7 mouse cellular contexts compared by ENCODE assay signal in the genomic region with DNA sequence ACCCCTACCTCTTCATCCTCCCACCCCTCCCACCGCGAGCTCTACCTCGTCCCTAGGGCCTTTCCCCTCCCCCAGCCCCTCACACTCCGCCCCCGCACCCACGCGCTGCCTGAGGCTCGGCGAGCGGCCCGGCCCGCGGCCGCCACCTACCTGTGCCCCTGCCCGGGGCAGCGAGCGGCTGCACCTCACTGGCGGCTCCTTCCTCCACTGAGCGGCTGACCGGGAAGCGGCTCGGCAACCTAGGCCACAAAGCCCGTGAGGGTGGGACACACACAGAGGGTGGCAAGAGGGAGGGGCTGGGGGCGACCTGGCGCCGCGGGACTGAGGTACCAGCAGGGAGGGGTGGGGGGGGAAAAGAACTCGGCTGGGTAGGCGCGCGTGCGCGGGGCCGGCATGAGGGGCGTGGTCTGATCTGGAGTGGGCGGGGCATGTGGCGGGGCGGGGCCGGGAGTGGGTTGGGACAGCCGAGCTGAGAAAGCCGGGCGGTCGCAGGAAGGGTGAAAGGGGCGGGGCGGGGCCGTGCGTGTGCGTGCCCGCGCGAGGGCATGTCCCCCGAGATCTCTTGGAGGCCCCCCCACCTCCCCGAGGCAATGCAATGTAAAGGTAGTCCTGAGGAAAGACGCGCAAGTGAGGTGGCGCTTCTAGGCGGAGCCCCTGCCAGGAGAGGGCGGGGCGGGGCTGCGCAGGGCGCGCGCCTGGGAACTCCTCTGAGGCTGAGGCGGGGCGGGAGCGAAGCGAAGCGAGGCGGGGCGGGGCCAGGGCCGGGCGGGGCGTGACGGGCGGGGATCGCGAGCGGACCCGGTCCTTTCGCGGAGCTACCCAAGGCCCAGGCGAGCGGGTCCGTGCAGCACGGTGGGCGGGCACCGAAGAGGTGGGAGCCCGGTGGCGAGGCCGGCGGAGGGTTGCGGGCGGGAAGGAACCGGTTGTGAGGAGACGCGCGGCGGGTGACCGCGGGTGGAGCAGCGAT. TPM values are rescaled to one million over a fixed set of nuclear protein-coding genes. Genes with fewer than 3 reads are reported as not detected.
DNase-seq lines count a peak whose midpoint lies in the region; ATAC-seq lines count a peak whose summit lies in the region.

A gene (minus strand): TSS at position 408 of the 967 bp plus-strand sequence.
A gene (plus strand): TSS at position 469 of the 967 bp plus-strand sequence.

- peak within 1 kb of the TSS; percentile 86 for H3K4me3 ChIP-seq in embryonic facial prominence, embryonic 12.5 days
- peak within 1 kb of the TSS; percentile 81 for H3K4me3 ChIP-seq in limb, embryonic 11.5 days (ENCODE audit: low read depth, low read length)
- peak within 1 kb of the TSS; percentile 81 for H3K4me3 ChIP-seq in midbrain, embryonic 14.5 days (replicated peaks; ENCODE audit: low read depth, low read length)

- peak; percentile 96 for ATAC-seq in embryonic facial prominence, embryonic 12.5 days (ENCODE audit: insufficient number of reproducible peaks, insufficient read depth, low FRiP score, low TSS enrichment)
- ATAC-seq in limb, embryonic 11.5 days (ENCODE audit: insufficient number of reproducible peaks, low FRiP score, low TSS enrichment, low read depth) = peak; percentile 95
- peak; percentile 95 for ATAC-seq in midbrain, embryonic 14.5 days (ENCODE audit: low FRiP score, low TSS enrichment)

- H3K4me1 ChIP-seq in embryonic facial prominence, embryonic 12.5 days = peaks cover 8% of the 10 kb centered on the region
- peaks cover 7% of the 10 kb centered on the region for H3K4me1 ChIP-seq in limb, embryonic 11.5 days (ENCODE audit: control insufficient read depth, insufficient read depth, low read length)
- peaks cover 3% of the 10 kb centered on the region; the same call in 1 of the 2 replicates for H3K4me1 ChIP-seq in midbrain, embryonic 14.5 days (ENCODE audit: control insufficient read depth, insufficient read depth, low read length)

- H3K27me3 ChIP-seq in embryonic facial prominence, embryonic 12.5 days = no peaks in the 10 kb centered on the region
- no peaks in the 10 kb centered on the region for H3K27me3 ChIP-seq in limb, embryonic 11.5 days (ENCODE audit: control insufficient read depth, insufficient read depth, low read length)
- H3K27me3 ChIP-seq in midbrain, embryonic 14.5 days (ENCODE audit: control insufficient read depth, insufficient read depth, low read length) = no peaks in the 10 kb centered on the region

- peak within 1 kb of the TSS; percentile 70 for H3K27ac ChIP-seq in embryonic facial prominence, embryonic 12.5 days
- H3K27ac ChIP-seq in limb, embryonic 11.5 days (replicated peaks; ENCODE audit: low read depth, low read length) = peak within 1 kb of the TSS; percentile 45; the same call in 1 of the 2 replicates
- H3K27ac ChIP-seq in midbrain, embryonic 14.5 days (replicated peaks; ENCODE audit: low read depth, low read length) = peak within 1 kb of the TSS; percentile 82

- WGBS in embryonic facial prominence, embryonic 12.5 days = under 1% methylated on average over 88 of the region's 101 CpGs
- WGBS in limb, embryonic 11.5 days = under 1% methylated on average over 83 of the region's 101 CpGs
- under 1% methylated on average over 96 of the region's 101 CpGs for WGBS in midbrain, embryonic 14.5 days

- no peaks in the 10 kb centered on the region for H3K9me3 ChIP-seq in embryonic facial prominence, embryonic 12.5 days
- H3K9me3 ChIP-seq in limb, embryonic 11.5 days (ENCODE audit: control insufficient read depth, low read length) = no peaks in the 10 kb centered on the region
- H3K9me3 ChIP-seq in midbrain, embryonic 14.5 days (ENCODE audit: control insufficient read depth, low read length) = no peaks in the 10 kb centered on the region

- no peaks in the 10 kb centered on the region for H3K36me3 ChIP-seq in embryonic facial prominence, embryonic 12.5 days
- no peaks in the 10 kb centered on the region for H3K36me3 ChIP-seq in limb, embryonic 11.5 days (ENCODE audit: control insufficient read depth, insufficient read depth, low read length)
- no peaks in the 10 kb centered on the region for H3K36me3 ChIP-seq in midbrain, embryonic 14.5 days (ENCODE audit: control insufficient read depth, insufficient read depth, low read length)

- peak within 1 kb of the TSS; percentile 69 for H3K4me2 ChIP-seq in embryonic facial prominence, embryonic 12.5 days (replicated peaks)
- peak within 1 kb of the TSS; percentile 75 for H3K4me2 ChIP-seq in limb, embryonic 11.5 days (ENCODE audit: low read depth, severe bottlenecking)
- peak within 1 kb of the TSS; percentile 71 for H3K4me2 ChIP-seq in midbrain, embryonic 14.5 days (ENCODE audit: low read length)

- H3K9ac ChIP-seq in embryonic facial prominence, embryonic 12.5 days = peak within 1 kb of the TSS; percentile 52
- H3K9ac ChIP-seq in limb, embryonic 11.5 days (ENCODE audit: low read length) = peak within 1 kb of the TSS; percentile 87
- H3K9ac ChIP-seq in midbrain, embryonic 14.5 days (replicated peaks; ENCODE audit: low read length) = peak within 1 kb of the TSS; percentile 82

- peak; percentile 96 for DNase-seq in adrenal gland, postnatal 25 days
- DNase-seq in heart, adult 11 months = peak; percentile 99
- DNase-seq in kidney, adult 18-20 months = peak; percentile 94
- peak; percentile 97 for DNase-seq in limb, embryonic 11.5 days (ENCODE audit: low spot score)
- DNase-seq in midbrain, embryonic 14.5 days = peak; percentile 96
- peak; percentile 93 to 96 for DNase-seq in spleen, adult 18-20 months

RNA-seq across cellular contexts. Expression of the first gene that starts in this region (rescaled TPM):
- total RNA-seq in adrenal gland, postnatal 25 days (2021) = 36.0 and 46.9 TPM in 2 replicates
- 92.2 and 97.5 TPM in 2 replicates for polyA plus RNA-seq in embryonic facial prominence, embryonic 12.5 days (2016; fragmentation: Nextera tagmentation; extraction: Ambion mirVana)
- 102 and 103 TPM in 2 replicates for polyA plus RNA-seq in limb, embryonic 11.5 days (2014; fragmentation: Nextera tagmentation; extraction: Ambion mirVana)
- 47.5 and 50.7 TPM in 2 replicates for polyA plus RNA-seq in midbrain, embryonic 14.5 days (2014; fragmentation: Nextera tagmentation; extraction: Ambion mirVana)

RNA-seq across cellular contexts. Expression of the second gene that starts in this region (rescaled TPM):
- 18.1 and 26.8 TPM in 2 replicates for total RNA-seq in adrenal gland, postnatal 25 days (2021)
- 38.1 and 38.4 TPM in 2 replicates for polyA plus RNA-seq in embryonic facial prominence, embryonic 12.5 days (2016; fragmentation: Nextera tagmentation; extraction: Ambion mirVana)
- 29.8 and 34.0 TPM in 2 replicates for polyA plus RNA-seq in limb, embryonic 11.5 days (2014; fragmentation: Nextera tagmentation; extraction: Ambion mirVana)
- 38.2 and 45.7 TPM in 2 replicates for polyA plus RNA-seq in midbrain, embryonic 14.5 days (2014; fragmentation: Nextera tagmentation; extraction: Ambion mirVana)

Comparison
In these comparisons a context has a peak if more than half of its experiments do, and no peak if none do; other contexts are left out.
1. Peak in every context shown above with its lines: DNase-seq, ATAC-seq, H3K4me3 ChIP-seq and H3K27ac ChIP-seq.